ENCODE assay signal across 19 mouse cellular contexts in genomic region chr17:49078168-49078567, GRCm38 (mm10).
A peak's percentile ranks its signal among the peaks of the same experiment; 100 is the strongest.
DNase-seq lines count a peak whose midpoint lies in the region; ATAC-seq and TF ChIP-seq lines count a peak whose summit lies in the region.
"Had no signal": no experiment of that assay in that cellular context is flagged by ENCODE, and none has a peak within 500 bp of the region (broad histone marks: within the 10 kb centered on the region; RNA-seq: fewer than 3 reads in every experiment).

No protein-coding gene starts in this region.

- TF ChIP-seq CTCF in lung, embryonic 14.5 days (IDR thresholded peaks at IDR 0.05; ENCODE audit: low read depth): no peak
- no peak for TF ChIP-seq CTCF in lung, adult 2 months (IDR thresholded peaks at IDR 0.05; ENCODE audit: insufficient read depth, low read length)
- no peak for TF ChIP-seq CTCF in hindbrain, postnatal 0 days (IDR thresholded peaks at IDR 0.05; ENCODE audit: low read depth)

- H3K9ac ChIP-seq in forebrain, embryonic 13.5 days: no peak overlapping the region
- no peak overlapping the region for H3K9ac ChIP-seq in forebrain, embryonic 11.5 days (ENCODE audit: low read length)
- H3K9ac ChIP-seq in lung, embryonic 14.5 days: no peak overlapping the region
- H3K9ac ChIP-seq in forebrain, embryonic 15.5 days (replicated peaks): no peak overlapping the region
- no peak overlapping the region for H3K9ac ChIP-seq in hindbrain, postnatal 0 days (replicated peaks; ENCODE audit: low read length)
- H3K9ac ChIP-seq: limb, embryonic 12.5 days; liver, embryonic 12.5 days; lung, embryonic 15.5 days; midbrain, embryonic 12.5 days had no signal

- no peak overlapping the region for H3K4me3 ChIP-seq in forebrain, embryonic 13.5 days
- no peak overlapping the region for H3K4me3 ChIP-seq in forebrain, embryonic 11.5 days (ENCODE audit: low read depth, low read length)
- no peak overlapping the region for H3K4me3 ChIP-seq in lung, embryonic 14.5 days (ENCODE audit: low read depth, low read length)
- H3K4me3 ChIP-seq in lung, adult 2 months (replicated peaks; ENCODE audit: extremely low read depth, low read depth, low read length): no peak overlapping the region
- no peak overlapping the region for H3K4me3 ChIP-seq in forebrain, embryonic 15.5 days
- no peak overlapping the region for H3K4me3 ChIP-seq in hindbrain, postnatal 0 days (ENCODE audit: low read length)
- H3K4me3 ChIP-seq: erythroblast, embryonic 14.5 days; limb, embryonic 12.5 days; liver, embryonic 12.5 days; lung, embryonic 15.5 days; midbrain, embryonic 12.5 days had no signal

- DNase-seq in forebrain, embryonic 11.5 days (ENCODE audit: low spot score): no peak
- peak; percentile 34 for DNase-seq in lung, embryonic 14.5 days
- no peak for DNase-seq in lung, adult 2 months
- DNase-seq in hindbrain, postnatal 0 days (ENCODE audit: low spot score): peak; percentile 17
- DNase-seq: adrenal gland, postnatal 36 days; cerebellum, adult 2 months; cerebellum, postnatal 36 days; gastrocnemius, postnatal 14 days; kidney, adult 8-10 months; lung, postnatal 4 days; right cerebral cortex, postnatal 4 days had no signal

- no peak overlapping the region for H3K4me2 ChIP-seq in forebrain, embryonic 13.5 days
- no peak overlapping the region for H3K4me2 ChIP-seq in forebrain, embryonic 11.5 days (ENCODE audit: low read depth, low read length, severe bottlenecking)
- H3K4me2 ChIP-seq in lung, embryonic 14.5 days: no peak overlapping the region
- H3K4me2 ChIP-seq in forebrain, embryonic 15.5 days (replicated peaks): no peak overlapping the region
- no peak overlapping the region for H3K4me2 ChIP-seq in hindbrain, postnatal 0 days (ENCODE audit: low read depth, low read length)
- H3K4me2 ChIP-seq: limb, embryonic 12.5 days; liver, embryonic 12.5 days; lung, embryonic 15.5 days; midbrain, embryonic 12.5 days had no signal

- no peak overlapping the region for H3K27ac ChIP-seq in forebrain, embryonic 13.5 days
- no peak overlapping the region for H3K27ac ChIP-seq in forebrain, embryonic 11.5 days (ENCODE audit: low read depth, low read length)
- no peak overlapping the region for H3K27ac ChIP-seq in lung, embryonic 14.5 days (ENCODE audit: low read depth)
- H3K27ac ChIP-seq in forebrain, embryonic 15.5 days (replicated peaks): 0 out of 2 replicates have a peak overlapping the region, but pooled peaks have one; percentile 16
- no peak overlapping the region for H3K27ac ChIP-seq in hindbrain, postnatal 0 days
- H3K27ac ChIP-seq: limb, embryonic 12.5 days; liver, embryonic 12.5 days; lung, embryonic 15.5 days; midbrain, embryonic 12.5 days had no signal

- no peaks in the 10 kb centered on the region for H3K27me3 ChIP-seq in forebrain, embryonic 13.5 days
- H3K27me3 ChIP-seq in forebrain, embryonic 11.5 days (ENCODE audit: control insufficient read depth, insufficient read depth, low read length): no peaks in the 10 kb centered on the region
- no peaks in the 10 kb centered on the region for H3K27me3 ChIP-seq in lung, embryonic 14.5 days (ENCODE audit: insufficient read depth, low read length)
- H3K27me3 ChIP-seq in forebrain, embryonic 15.5 days: no peaks in the 10 kb centered on the region
- no peaks in the 10 kb centered on the region for H3K27me3 ChIP-seq in hindbrain, postnatal 0 days (ENCODE audit: insufficient read depth, low read length)
- H3K27me3 ChIP-seq: limb, embryonic 12.5 days; liver, embryonic 12.5 days; lung, embryonic 15.5 days; midbrain, embryonic 12.5 days had no signal

- WGBS in forebrain, embryonic 13.5 days: 55% methylated on average over 2 of the region's 2 CpGs
- 77% methylated on average over 2 of the region's 2 CpGs for WGBS in forebrain, embryonic 11.5 days
- 12% methylated on average over 2 of the region's 2 CpGs for WGBS in lung, embryonic 14.5 days
- WGBS in lung, adult 2 months: 21% methylated on average over 2 of the region's 2 CpGs
- 31% methylated on average over 2 of the region's 2 CpGs for WGBS in forebrain, embryonic 15.5 days
- WGBS in hindbrain, postnatal 0 days: 27% methylated on average over 2 of the region's 2 CpGs

- TF ChIP-seq POLR2A in lung, adult 2 months (IDR thresholded peaks at IDR 0.05; ENCODE audit: borderline replicate concordance, extremely low read depth, low read depth, low read length): no peak

- no peaks in the 10 kb centered on the region for H3K36me3 ChIP-seq in forebrain, embryonic 13.5 days (ENCODE audit: poor library complexity, severe bottlenecking)
- H3K36me3 ChIP-seq in forebrain, embryonic 11.5 days (ENCODE audit: control insufficient read depth, insufficient read depth, low read length): no peaks in the 10 kb centered on the region
- H3K36me3 ChIP-seq in lung, embryonic 14.5 days (ENCODE audit: insufficient read depth): no peaks in the 10 kb centered on the region
- no peaks in the 10 kb centered on the region for H3K36me3 ChIP-seq in forebrain, embryonic 15.5 days
- H3K36me3 ChIP-seq in hindbrain, postnatal 0 days (ENCODE audit: insufficient read depth, low read length): no peaks in the 10 kb centered on the region
- H3K36me3 ChIP-seq: limb, embryonic 12.5 days; liver, embryonic 12.5 days; lung, embryonic 15.5 days; midbrain, embryonic 12.5 days had no signal

- ATAC-seq in forebrain, embryonic 13.5 days: peak; percentile 87
- no peak for ATAC-seq in forebrain, embryonic 11.5 days (replicated peaks; ENCODE audit: low FRiP score)
- ATAC-seq in lung, embryonic 14.5 days (ENCODE audit: insufficient read depth): peak; percentile 63; the same call in 1 of the 2 replicates
- ATAC-seq in forebrain, embryonic 15.5 days (replicated peaks): peak; percentile 68
- ATAC-seq in hindbrain, postnatal 0 days: no peak
- ATAC-seq in CD4-positive, CD25-positive, alpha-beta regulatory T cell, adult 4 months: no peak
- ATAC-seq: liver, embryonic 12.5 days had no signal

- no peaks in the 10 kb centered on the region for H3K9me3 ChIP-seq in forebrain, embryonic 13.5 days (replicated peaks)
- no peaks in the 10 kb centered on the region for H3K9me3 ChIP-seq in forebrain, embryonic 11.5 days (ENCODE audit: control insufficient read depth, low read length)
- H3K9me3 ChIP-seq in lung, embryonic 14.5 days (ENCODE audit: low read depth, low read length): no peaks in the 10 kb centered on the region
- H3K9me3 ChIP-seq in forebrain, embryonic 15.5 days: no peaks in the 10 kb centered on the region
- H3K9me3 ChIP-seq in hindbrain, postnatal 0 days (ENCODE audit: low read length): no peaks in the 10 kb centered on the region
- H3K9me3 ChIP-seq: limb, embryonic 12.5 days; liver, embryonic 12.5 days; lung, embryonic 15.5 days; midbrain, embryonic 12.5 days had no signal

- H3K4me1 ChIP-seq in forebrain, embryonic 13.5 days: peaks cover 10% of the 10 kb centered on the region
- no peaks in the 10 kb centered on the region for H3K4me1 ChIP-seq in forebrain, embryonic 11.5 days (replicated peaks; ENCODE audit: control insufficient read depth, insufficient read depth, low read length)
- H3K4me1 ChIP-seq in lung, embryonic 14.5 days (ENCODE audit: insufficient read depth): peaks cover 2% of the 10 kb centered on the region; the same call in 1 of the 2 replicates
- H3K4me1 ChIP-seq in lung, adult 2 months (ENCODE audit: control insufficient read depth, insufficient read depth, low read length): no peaks in the 10 kb centered on the region
- peaks cover 12% of the 10 kb centered on the region for H3K4me1 ChIP-seq in forebrain, embryonic 15.5 days
- no peaks in the 10 kb centered on the region for H3K4me1 ChIP-seq in hindbrain, postnatal 0 days (ENCODE audit: insufficient read depth, low read length)
- H3K4me1 ChIP-seq: limb, embryonic 12.5 days; liver, embryonic 12.5 days had no signal

Comparison
In these comparisons a context has a peak if more than half of its experiments do, and no peak if none do; other contexts are left out.
1. ATAC-seq: peak in forebrain, embryonic 13.5 days (single experiment), lung, embryonic 14.5 days (single experiment) and forebrain, embryonic 15.5 days (single experiment); none in forebrain, embryonic 11.5 days (single experiment), hindbrain, postnatal 0 days (single experiment) and CD4-positive, CD25-positive, alpha-beta regulatory T cell, adult 4 months (single experiment).
2. DNase-seq: peak in lung, embryonic 14.5 days (single experiment) and hindbrain, postnatal 0 days (single experiment); none in forebrain, embryonic 11.5 days (single experiment) and lung, adult 2 months (single experiment).